Mouse (Mus musculus) small intestine, adult 2 months (tissue): ENCODE results near the gene Syngap1. TPM values are rescaled to one million over a fixed set of nuclear protein-coding genes. Genes with fewer than 3 reads are reported as not detected.
"Not testable (repeated sequence)": the region's sequence is repeated elsewhere in the genome, so short reads cannot be mapped to it uniquely, and the experiment has no call there.

ENCODE experiments used
- H3K27ac ChIP-seq: fragments of 200-500 bp; 2 replicates; pipeline ENCODE4 v1.5.1; 2012; ENCODE audit warnings: low read depth, low read length, control low read depth, inconsistent platforms; ENCODE audit not compliant: insufficient read depth
- H3K27me3 ChIP-seq: fragments of 200-500 bp; 2 replicates; pipeline ENCODE4 v1.6.1; 2012; ENCODE audit warnings: mild to moderate bottlenecking, moderate library complexity, low read length, inconsistent platforms; ENCODE audit not compliant: control insufficient read depth, insufficient read depth
- H3K36me3 ChIP-seq: fragments of 200-500 bp; 2 replicates; pipeline ENCODE4 v1.6.1; 2012; ENCODE audit warnings: mild to moderate bottlenecking, low read length, control low read depth, inconsistent platforms; ENCODE audit not compliant: control insufficient read depth, insufficient read depth
- H3K4me1 ChIP-seq: fragments of 200-500 bp; 2 replicates; pipeline ENCODE4 v1.6.1; 2012; ENCODE audit warnings: low read length, inconsistent platforms, mixed read lengths; ENCODE audit not compliant: control insufficient read depth, insufficient read depth, insufficient read length
- H3K4me3 ChIP-seq: fragments of 200-500 bp; 2 replicates; pipeline ENCODE4 v1.5.1; 2012; ENCODE audit warnings: low read depth, mild to moderate bottlenecking, control low read depth, inconsistent platforms, low read length, moderate library complexity
- CTCF ChIP-seq: fragments of 200-500 bp; IDR thresholded peaks from 2 replicates; pipeline ENCODE4 v1.5.1; 2012; ENCODE audit warnings: low read depth, mild to moderate bottlenecking, control low read depth, inconsistent platforms, low read length, moderate library complexity, mixed read lengths; ENCODE audit not compliant: insufficient replicate concordance, insufficient read length; ENCODE audit errors: extremely low read depth
- POLR2A ChIP-seq: fragments of 200-500 bp; IDR thresholded peaks from 2 replicates; pipeline ENCODE4 v1.6.1; 2012; ENCODE audit warnings: low read depth, mild to moderate bottlenecking, control low read depth, inconsistent platforms, low read length, moderate library complexity
- WGBS: fragments of 180-500 bp; shearing (Covaris S2); methylation state at CpG from one replicate; pipeline ENCODE4 v1.1.7; 2018; 5-methylcytosine and 5-hydroxymethylcytosine counted together
- polyA plus RNA-seq: library from polyadenylated mRNA; depleted of rRNA; stranded (reverse); fragments of >200 nt; gene quantifications from 2 replicates; pipeline ENCODE4 v1.2.3, GENCODE M21; 2012; rRNA removed

Gene Syngap1
- polyA plus RNA-seq, result 5.8 and 8.6 TPM in 2 replicates

- TF ChIP-seq CTCF (no peak), POLR2A (no peak)
- Histone ChIP-seq H3K4me3 (peak within 1 kb of the TSS; percentile 70), H3K4me1 (peaks cover 12% of the 10 kb centered on the region), H3K27me3 (no peaks in the 10 kb centered on the region), H3K27ac (peak within 1 kb of the TSS; percentile 72), H3K36me3 (peaks cover 7% of the 10 kb centered on the region)
- WGBS, result 13% methylated on average over 22 of the region's 24 CpGs
These were observed at the start of gene Syngap1 for GRCm38 (mm10) chr17:26941031-26941789. TSS of gene Syngap1 (plus strand) at chr17:26941253.

- peaks cover 4% of the 10 kb centered on the region for H3K4me1 ChIP-seq
- no peak for TF ChIP-seq POLR2A
- TF ChIP-seq CTCF, result no peak
- H3K4me3 ChIP-seq, result no peak overlapping the region
- H3K36me3 ChIP-seq, result no peaks in the 10 kb centered on the region
- WGBS, result 28% methylated on average over 16 of the region's 16 CpGs
- H3K27me3 ChIP-seq, result no peaks in the 10 kb centered on the region
- H3K27ac ChIP-seq, result no peak overlapping the region
These were observed 48.2 kb upstream of the Syngap1 start for GRCm38 (mm10) chr17:26892635-26893375.

GRCm38 (mm10) chr17:26893492-26893891, 47.6 kb upstream of the Syngap1 start:
- 57% methylated on average over 6 of the region's 6 CpGs for WGBS
- Histone ChIP-seq H3K4me1 (peaks cover 4% of the 10 kb centered on the region), H3K27me3 (no peaks in the 10 kb centered on the region), H3K27ac (no peak overlapping the region), H3K36me3 (no peaks in the 10 kb centered on the region), H3K4me3 (no peak overlapping the region)
- TF ChIP-seq POLR2A (no peak), CTCF (no peak)

- no peaks in the 10 kb centered on the region for H3K36me3 ChIP-seq
- no peaks in the 10 kb centered on the region; the same call in 1 of the 2 replicates for H3K27me3 ChIP-seq
- 85% methylated on average over 6 of the region's 6 CpGs for WGBS
- H3K4me3 ChIP-seq, result no peak overlapping the region
- H3K27ac ChIP-seq, result no peak overlapping the region
- H3K4me1 ChIP-seq, result peaks cover 4% of the 10 kb centered on the region
- no peak for TF ChIP-seq CTCF
- no peak for TF ChIP-seq POLR2A
These were observed 46.7 kb upstream of the Syngap1 start for GRCm38 (mm10) chr17:26894342-26894741.

- H3K36me3 ChIP-seq, result no peaks in the 10 kb centered on the region
- no peak overlapping the region for H3K4me3 ChIP-seq
- peaks cover 4% of the 10 kb centered on the region for H3K4me1 ChIP-seq
- TF ChIP-seq CTCF (peak; percentile 84; the same call in 1 of the 2 replicates), POLR2A (0 out of 2 replicates have a peak, but pooled peaks have one; percentile 23)
- 13% methylated on average over 10 of the region's 10 CpGs for WGBS
- no peak overlapping the region for H3K27ac ChIP-seq
- no peaks in the 10 kb centered on the region; the same call in 1 of the 2 replicates for H3K27me3 ChIP-seq
These were observed 45.5 kb upstream of the Syngap1 start for GRCm38 (mm10) chr17:26895578-26895977.

- H3K27ac ChIP-seq, result no peak overlapping the region
- WGBS, result 80% methylated on average over 6 of the region's 6 CpGs
- no peaks in the 10 kb centered on the region for H3K36me3 ChIP-seq
- H3K27me3 ChIP-seq, result peaks cover 3% of the 10 kb centered on the region
- H3K4me1 ChIP-seq, result no peaks in the 10 kb centered on the region
- no peak overlapping the region for H3K4me3 ChIP-seq
- no peak for TF ChIP-seq CTCF
- TF ChIP-seq POLR2A, result no peak
These were observed 40.1 kb upstream of the Syngap1 start for GRCm38 (mm10) chr17:26900916-26901315.

GRCm38 (mm10) chr17:26904320-26904719, 36.7 kb upstream of the Syngap1 start:
- Histone ChIP-seq H3K36me3 (no peaks in the 10 kb centered on the region), H3K4me1 (no peaks in the 10 kb centered on the region), H3K27ac (no peak overlapping the region), H3K27me3 (peaks cover 3% of the 10 kb centered on the region; the same call in 1 of the 2 replicates), H3K4me3 (no peak overlapping the region)
- TF ChIP-seq CTCF (no peak), POLR2A (no peak)
- WGBS, result 44% methylated on average over 5 of the region's 5 CpGs

- not testable (repeated sequence) for H3K36me3 ChIP-seq, H3K27ac ChIP-seq, H3K4me3 ChIP-seq, H3K4me1 ChIP-seq, H3K27me3 ChIP-seq
- WGBS, result 91% methylated on average over 15 of the region's 15 CpGs
These were observed 33.5 kb upstream of the Syngap1 start for GRCm38 (mm10) chr17:26907506-26907905.
